Mouse (Mus musculus) CH12.LX (cell line): ENCODE data around the gene Slc4a11. TPM values are rescaled to one million over a fixed set of nuclear protein-coding genes. Genes with fewer than 3 reads are reported as not detected.

Experiments
- DNase-seq: peaks from one replicate; pipeline ENCODE4 v3.0.0-alpha.2; 2013; ENCODE audit errors: extremely low read depth
- H3K27ac ChIP-seq: 2 replicates; pipeline ENCODE4 v1.5.1; 2012; ENCODE audit warnings: low read depth, mild to moderate bottlenecking, control low read depth, moderate library complexity; ENCODE audit not compliant: insufficient read depth
- H3K27me3 ChIP-seq: replicated peaks from 2 replicates; pipeline ENCODE3; 2012; ENCODE audit warnings: inconsistent platforms
- H3K36me3 ChIP-seq, 2 experiments: replicated peaks in 1 of 2; 2 replicates each; pipeline versions ENCODE3 to v1.6.1; 2012; ENCODE audit warnings: inconsistent platforms in 1 of 2, low read length in 1 of 2, mild to moderate bottlenecking in 1 of 2, mixed read lengths in 1 of 2, moderate library complexity in 1 of 2; ENCODE audit not compliant: control insufficient read depth in 1 of 2, insufficient read depth in 1 of 2
- H3K4me1 ChIP-seq, 2 experiments: 2 replicates each; pipeline ENCODE4 v1.6.1; 2012; ENCODE audit warnings: inconsistent platforms in 1 of 2, moderate library complexity in 1 of 2; ENCODE audit not compliant: insufficient read depth in 2 of 2, control insufficient read depth in 1 of 2
- H3K4me2 ChIP-seq: 2 replicates; pipeline ENCODE4 v1.6.1; 2012; ENCODE audit warnings: low read depth, mild to moderate bottlenecking, control low read depth; ENCODE audit not compliant: poor library complexity, insufficient read depth, severe bottlenecking
- H3K4me3 ChIP-seq, 3 experiments: fragments of 150-350 bp in 1 of 3; sonication (generic) in 1 of 3; replicated peaks in 1 of 3; 2 replicates each; pipeline versions ENCODE3 to v1.5.1; 2011 to 2012; ENCODE audit warnings: low read depth in 2 of 3, low read length in 2 of 3, mild to moderate bottlenecking in 2 of 3, moderate library complexity in 2 of 3, control low read depth in 1 of 3, improper control_type of control experiment in 1 of 3, inconsistent platforms in 1 of 3, mixed read lengths in 1 of 3; ENCODE audit not compliant: poor library complexity in 1 of 3
- H3K79me2 ChIP-seq: replicated peaks from 2 replicates; pipeline ENCODE4 v1.6.1; 2012; ENCODE audit warnings: mild to moderate bottlenecking, moderate library complexity; ENCODE audit not compliant: control insufficient read depth, poor library complexity, insufficient read depth, severe bottlenecking; ENCODE audit errors: extremely low read depth
- H3K9ac ChIP-seq: 2 replicates; pipeline ENCODE4 v1.6.1; 2012; ENCODE audit warnings: low read depth, mild to moderate bottlenecking, control low read depth, moderate library complexity; ENCODE audit not compliant: insufficient read depth
- H3K9me3 ChIP-seq: replicated peaks from 2 replicates; pipeline ENCODE3; 2012; ENCODE audit warnings: low read length, inconsistent platforms, mixed read lengths
- BHLHE40 ChIP-seq: IDR thresholded peaks from 2 replicates; pipeline ENCODE4 v1.6.1; 2011; ENCODE audit warnings: mild to moderate bottlenecking, low read depth, low read length, improper control_type of control experiment
- CHD2 ChIP-seq: IDR thresholded peaks from 2 replicates; pipeline ENCODE4 v1.6.1; 2011; ENCODE audit warnings: low read length, improper control_type of control experiment
- CTCF ChIP-seq, 2 experiments: IDR thresholded peaks in 1 of 2; conservative IDR thresholded peaks in 1 of 2; 2 replicates each; pipeline ENCODE4 v1.5.1; 2011 to 2012; ENCODE audit warnings: low read depth in 2 of 2, low read length in 2 of 2, improper control_type of control experiment in 1 of 2, inconsistent platforms in 1 of 2, mild to moderate bottlenecking in 1 of 2, moderate library complexity in 1 of 2
- EP300 ChIP-seq: IDR thresholded peaks from 2 replicates; pipeline ENCODE4 v1.6.1; 2011; ENCODE audit warnings: low read length, improper control_type of control experiment
- ETS1 ChIP-seq: conservative IDR thresholded peaks from 2 replicates; pipeline ENCODE4 v1.6.1; 2012; ENCODE audit warnings: low read depth, mild to moderate bottlenecking, inconsistent platforms, low read length, improper control_type of control experiment, moderate library complexity
- GABPA ChIP-seq: IDR thresholded peaks from 2 replicates; pipeline ENCODE4 v1.6.1; 2012; ENCODE audit warnings: low read depth, low read length, improper control_type of control experiment, inconsistent platforms; ENCODE audit not compliant: insufficient replicate concordance
- IRF4 ChIP-seq: IDR thresholded peaks from 2 replicates; pipeline ENCODE4 v1.6.1; 2014; ENCODE audit warnings: low read depth, mild to moderate bottlenecking, inconsistent platforms, low read length, improper control_type of control experiment
- JUND ChIP-seq: conservative IDR thresholded peaks from 2 replicates; pipeline ENCODE4 v1.6.1; 2011; ENCODE audit warnings: low read depth, low read length, improper control_type of control experiment
- MAFK ChIP-seq: IDR thresholded peaks from 2 replicates; pipeline ENCODE4 v1.6.1; 2011; ENCODE audit warnings: low read length, improper control_type of control experiment; ENCODE audit not compliant: insufficient replicate concordance
- MAX ChIP-seq: IDR thresholded peaks from 2 replicates; pipeline ENCODE4 v1.6.1; 2011; ENCODE audit warnings: low read length, improper control_type of control experiment
- MXI1 ChIP-seq: IDR thresholded peaks from 2 replicates; pipeline ENCODE4 v1.6.1; 2011; ENCODE audit warnings: mild to moderate bottlenecking, low read depth, low read length, improper control_type of control experiment
- MYC ChIP-seq: IDR thresholded peaks from 2 replicates; pipeline ENCODE4 v1.6.1; 2011; ENCODE audit warnings: low read depth, mild to moderate bottlenecking, improper control_type of control experiment, low read length
- NELFE ChIP-seq: IDR thresholded peaks from 2 replicates; pipeline ENCODE4 v1.6.1; 2011; ENCODE audit warnings: low read depth, low read length, improper control_type of control experiment
- NRF1 ChIP-seq: IDR thresholded peaks from 2 replicates; pipeline ENCODE4 v1.6.1; 2014; ENCODE audit warnings: low read depth, mild to moderate bottlenecking, inconsistent platforms, low read length, improper control_type of control experiment, moderate library complexity
- POLR2A ChIP-seq: IDR thresholded peaks from 2 replicates; pipeline ENCODE4 v1.6.1; 2011; ENCODE audit warnings: low read depth, mild to moderate bottlenecking, improper control_type of control experiment, low read length
- POLR2AphosphoS2 ChIP-seq: IDR thresholded peaks from 2 replicates; pipeline ENCODE4 v1.6.1; 2011; ENCODE audit warnings: low read depth, low read length, improper control_type of control experiment
- RCOR1 ChIP-seq: conservative IDR thresholded peaks from 2 replicates; pipeline ENCODE4 v1.6.1; 2012; ENCODE audit warnings: low read depth, mild to moderate bottlenecking, inconsistent platforms, low read length, improper control_type of control experiment
- SIN3A ChIP-seq: IDR thresholded peaks from 2 replicates; pipeline ENCODE4 v1.6.1; 2012; ENCODE audit warnings: low read length, improper control_type of control experiment, inconsistent platforms
- SMC3 ChIP-seq: IDR thresholded peaks from 2 replicates; pipeline ENCODE4 v1.6.1; 2011; ENCODE audit warnings: low read depth, low read length, improper control_type of control experiment
- UBTF ChIP-seq: IDR thresholded peaks from 2 replicates; pipeline ENCODE4 v1.6.1; 2012; ENCODE audit warnings: low read depth, mild to moderate bottlenecking, inconsistent platforms, low read length, improper control_type of control experiment, moderate library complexity
- USF1 ChIP-seq: IDR thresholded peaks from 2 replicates; pipeline ENCODE4 v1.6.1; 2014; ENCODE audit warnings: low read depth, mild to moderate bottlenecking, inconsistent platforms, low read length, improper control_type of control experiment
- ZC3H11A ChIP-seq: IDR thresholded peaks from 2 replicates; pipeline ENCODE4 v1.6.1; 2012; ENCODE audit warnings: low read depth, mild to moderate bottlenecking, inconsistent platforms, low read length, improper control_type of control experiment
- ZKSCAN1 ChIP-seq: IDR thresholded peaks from 2 replicates; pipeline ENCODE4 v1.6.1; 2012; ENCODE audit warnings: low read depth, inconsistent platforms, low read length, improper control_type of control experiment, borderline replicate concordance
- ZNF384 ChIP-seq: IDR thresholded peaks from 2 replicates; pipeline ENCODE4 v1.6.1; 2012; ENCODE audit warnings: low read depth, low read length, improper control_type of control experiment, inconsistent platforms
- dilution Hi-C: fragments of 300-500 bp; cut with MboI; formaldehyde crosslinking; loops from 2 replicates; pipeline ENCODE4 v1.14.3; 2020; ENCODE audit warnings: low sequenced_read_pairs; ENCODE audit not compliant: extremely low pct_unique_long_range_greater_than_20kb, extremely low pct_ligation_motif_present
- in situ Hi-C: fragments of 300-500 bp; cut with MboI; formaldehyde crosslinking; loops from 3 replicates; pipeline ENCODE4 v1.14.3; 2019; ENCODE audit warnings: low sequenced_read_pairs, low pct_ligation_motif_present, low pct_unique_long_range_greater_than_20kb, mixed read lengths
- polyA plus RNA-seq: library from polyadenylated mRNA; unstranded; fragments of >175 nt; gene quantifications from 2 replicates; pipeline ENCODE4 v1.2.1, GENCODE M21; 2012; ENCODE audit warnings: low read depth; ENCODE audit not compliant: insufficient read length
- total RNA-seq, 2 experiments: library from RNA; depleted of rRNA; stranded (reverse); fragments of 300-350 nt in 1 of 2; fragments of >200 nt in 1 of 2; gene quantifications; 2 replicates each; pipeline ENCODE4 v1.2.3; 2012 to 2014

Slc4a11 gene
- 0.21 and 0.42 TPM in 2 replicates for total RNA-seq (2012; rRNA removed)
- total RNA-seq (2014; rRNA removed): 0.27 TPM in 1 of 2 replicates, not detected in the other
- 0.19 and 0.30 TPM in 2 replicates for polyA plus RNA-seq

DNA sequence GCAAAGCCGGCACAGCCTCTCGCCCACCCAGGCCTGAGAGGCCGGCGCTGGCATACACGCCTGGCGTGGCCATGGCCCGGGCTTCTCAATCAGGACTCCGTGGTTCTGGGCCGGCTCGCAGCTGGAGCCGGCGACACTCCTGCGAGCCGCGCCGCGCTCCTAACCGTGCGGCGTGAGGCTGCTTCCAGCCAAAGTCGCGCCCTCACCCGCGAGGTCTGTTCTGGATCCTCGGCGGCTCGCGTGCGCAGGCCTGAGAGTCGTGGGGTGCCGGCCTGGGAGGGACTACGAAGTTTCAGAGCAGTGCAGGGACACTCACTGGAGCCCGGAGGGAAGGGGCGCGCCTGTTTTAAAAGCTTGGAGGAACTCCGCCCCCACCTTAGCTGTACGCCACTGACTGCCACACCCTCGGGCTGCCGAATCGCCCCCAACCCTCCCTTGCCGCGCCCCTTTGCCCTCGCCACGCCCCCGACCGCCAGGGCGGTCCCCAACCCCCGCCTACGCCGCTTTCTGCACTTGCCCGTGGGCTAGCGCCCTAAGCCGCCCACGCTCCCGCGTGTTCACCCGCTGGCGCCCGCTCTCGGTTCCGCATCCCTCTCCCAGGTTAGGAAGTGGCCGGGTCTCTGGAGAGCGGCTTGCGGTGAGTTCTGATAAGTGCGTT is at the start of gene Slc4a11:
Gene Slc4a11 (minus strand): TSS at position 367 of the 658 bp plus-strand sequence.
- no peak for TF ChIP-seq GABPA
- TF ChIP-seq NRF1: 0 out of 2 replicates have a peak, but pooled peaks have one; percentile 16
- TF ChIP-seq SIN3A: peak; percentile 49; the same call in 1 of the 2 replicates
- peak; percentile 50; the same call in 1 of the 2 replicates for TF ChIP-seq MXI1
- peak; percentile 32; the same call in 1 of the 2 replicates for TF ChIP-seq IRF4
- TF ChIP-seq NELFE: no peak
- TF ChIP-seq ZNF384: no peak
- peak; percentile 38; the same call in 1 of the 2 replicates for TF ChIP-seq POLR2A
- TF ChIP-seq BHLHE40: 0 out of 2 replicates have a peak, but pooled peaks have one; percentile 8
- no peak for TF ChIP-seq USF1
- no peak for TF ChIP-seq ZC3H11A
- Histone ChIP-seq H3K4me1 (peaks cover 7 to 12% of the 10 kb centered on the region in 2 experiments; a peak in 2 of 4 replicates), H3K36me3 (no peaks in the 10 kb centered on the region), H3K9me3 (no peaks in the 10 kb centered on the region), H3K4me3 (peak within 1 kb of the TSS; percentile 13 to 58 (median 48)), H3K27me3 (peaks cover 42% of the 10 kb centered on the region), H3K79me2 (no peaks in the 10 kb centered on the region), H3K9ac (0 out of 2 replicates have a peak within 1 kb of the TSS, but pooled peaks have one; percentile 3), H3K4me2 (peak within 1 kb of the TSS; percentile 77), H3K27ac (no peak within 1 kb of the TSS)
- dilution Hi-C loops (no loop called here), in situ Hi-C loops (no loop called here)
- peak; percentile 25 for DNase-seq

- Histone ChIP-seq H3K4me1 (no peaks in the 10 kb centered on the region), H3K27me3 (no peaks in the 10 kb centered on the region), H3K9ac (no peak overlapping the region), H3K27ac (no peak overlapping the region), H3K9me3 (peaks cover 6% of the 10 kb centered on the region), H3K4me3 (no peak overlapping the region), H3K36me3 (peaks cover 3 to 28% of the 10 kb centered on the region in 2 experiments), H3K4me2 (no peak overlapping the region), H3K79me2 (no peaks in the 10 kb centered on the region)
- dilution Hi-C loops (no loop called here), in situ Hi-C loops (no loop called here)
- DNase-seq: no peak
- TF ChIP-seq ZKSCAN1: no peak
- TF ChIP-seq RCOR1: no peak
- no peak for TF ChIP-seq ZC3H11A
- TF ChIP-seq CHD2: no peak
- TF ChIP-seq MAFK: no peak
- TF ChIP-seq UBTF: no peak
- TF ChIP-seq USF1: no peak
- no peak for TF ChIP-seq SMC3
- no peak for TF ChIP-seq MAX
- TF ChIP-seq MYC: no peak
- no peak for TF ChIP-seq CTCF (conservative IDR thresholded peaks at IDR 0.05 in 1 of 2, IDR thresholded peaks at IDR 0.05 in 1 of 2; ENCODE audit: low read depth in 2 of 2, low read length in 2 of 2)
- no peak for TF ChIP-seq JUND
- no peak for TF ChIP-seq MXI1
- no peak for TF ChIP-seq NRF1
- TF ChIP-seq IRF4: no peak
- TF ChIP-seq POLR2AphosphoS2: no peak
- no peak for TF ChIP-seq ETS1
- TF ChIP-seq POLR2A: no peak
- no peak for TF ChIP-seq EP300
- no peak for TF ChIP-seq GABPA
These were observed 46.3 kb upstream of the Slc4a11 start for GRCm38 (mm10) chr2:130743576-130743975.
